Mouse (Mus musculus) heart, adult 2 months (tissue): ENCODE results near the gene Grb14. TPM values are rescaled to one million over a fixed set of nuclear protein-coding genes. Genes with fewer than 3 reads are reported as not detected.
A peak's percentile ranks its signal among the peaks of the same experiment; 100 is the strongest.

Source experiments
- DNase-seq, 2 experiments: peaks; one replicate each; pipeline ENCODE4 v3.0.0; 2021
- H3K27ac ChIP-seq: fragments of 200-600 bp; 2 replicates; pipeline ENCODE4 v1.8.1; 2022
- H3K27me3 ChIP-seq: fragments of 200-500 bp; 2 replicates; pipeline ENCODE4 v1.6.1; 2012; ENCODE audit warnings: mild to moderate bottlenecking, low read length, inconsistent platforms, mixed read lengths; ENCODE audit not compliant: control insufficient read depth, insufficient read depth
- H3K36me3 ChIP-seq: fragments of 200-500 bp; 2 replicates; pipeline ENCODE4 v1.6.1; 2012; ENCODE audit warnings: low read length, inconsistent platforms; ENCODE audit not compliant: control insufficient read depth, insufficient read depth
- H3K4me1 ChIP-seq: fragments of 200-500 bp; 2 replicates; pipeline ENCODE4 v1.6.1; 2011; ENCODE audit warnings: low read length; ENCODE audit not compliant: control insufficient read depth, insufficient read depth
- H3K4me3 ChIP-seq: fragments of 200-600 bp; 2 replicates; pipeline ENCODE4 v1.8.1; 2022
- H3K79me2 ChIP-seq: fragments of 200-500 bp; replicated peaks from 2 replicates; pipeline ENCODE4 v1.6.1; 2012; ENCODE audit warnings: mild to moderate bottlenecking, inconsistent platforms, low read length, moderate library complexity, mixed read lengths; ENCODE audit not compliant: control insufficient read depth, insufficient read depth
- H3K9ac ChIP-seq: fragments of 200-500 bp; 2 replicates; pipeline ENCODE4 v1.6.1; 2012; ENCODE audit warnings: low read depth, mild to moderate bottlenecking, control low read depth, inconsistent platforms, low read length, mixed read lengths
- CTCF ChIP-seq: fragments of 200-600 bp; IDR thresholded peaks from 2 replicates; pipeline ENCODE4 v1.8.1; 2022; ENCODE audit warnings: antibody characterized with exemption, mild to moderate bottlenecking, moderate library complexity
- EP300 ChIP-seq: fragments of 200-500 bp; IDR thresholded peaks from 2 replicates; pipeline ENCODE4 v1.6.1; 2011; ENCODE audit warnings: low read depth, low read length, control low read depth; ENCODE audit not compliant: insufficient read depth
- POLR2A ChIP-seq: fragments of 200-500 bp; IDR thresholded peaks from 2 replicates; pipeline ENCODE4 v1.6.1; 2011; ENCODE audit warnings: mild to moderate bottlenecking, low read depth, low read length, control low read depth; ENCODE audit not compliant: insufficient read depth
- WGBS: fragments of 180-500 bp; shearing (Covaris S2); methylation state at CpG from one replicate; pipeline ENCODE4 v1.1.7; 2018; 5-methylcytosine and 5-hydroxymethylcytosine counted together
- intact Hi-C: fragments of 180-260 bp; cut with DNase I; formaldehyde crosslinking; loops from one replicate; pipeline ENCODE4 v1.15.1; 2025
- polyA plus RNA-seq: library from polyadenylated mRNA; depleted of rRNA; stranded (reverse); fragments of >200 nt; gene quantifications from 2 replicates; pipeline ENCODE4 v1.2.3, GENCODE M21; 2012
- total RNA-seq, 2 experiments: library from RNA; stranded (reverse); gene quantifications; 2 replicates each; pipeline ENCODE4 v1.2.3; 2021

Grb14 gene
- total and polyA plus RNA-seq, 3 experiments: 71.1 to 208 (median 191) TPM

DNA sequence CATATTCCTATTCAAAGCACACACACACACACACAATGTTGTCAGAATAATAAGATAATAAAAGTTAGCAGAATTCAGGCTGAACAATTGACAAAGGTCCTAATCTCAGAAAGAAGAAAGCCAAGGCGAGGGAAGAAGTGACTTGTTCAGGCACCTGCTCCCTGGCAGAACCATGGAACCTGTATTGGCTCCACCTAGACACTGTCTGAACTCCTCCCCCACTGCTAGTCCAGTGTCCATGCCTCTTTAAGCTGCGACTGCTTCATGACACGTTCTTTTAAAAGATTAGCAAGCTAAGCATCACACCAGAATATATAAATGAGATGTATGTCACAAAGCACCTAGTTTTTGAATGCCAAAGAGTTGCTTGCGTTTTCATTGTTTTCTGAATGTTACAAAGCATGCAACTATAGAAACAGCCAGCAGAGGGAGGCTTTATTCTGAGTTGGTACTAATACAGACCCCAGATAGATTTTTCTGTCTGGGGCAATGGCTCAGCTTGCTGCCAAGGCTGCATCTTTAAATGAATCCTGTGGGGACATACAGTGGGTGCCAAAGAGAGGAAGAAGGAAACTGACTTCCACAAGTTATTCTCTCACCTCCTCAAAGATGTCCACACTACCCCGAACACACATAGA is 59.4 kb downstream of the Grb14 start:
- Histone ChIP-seq H3K36me3 (peaks cover 2% of the 10 kb centered on the region), H3K9ac (no peak overlapping the region), H3K4me3 (no peak overlapping the region), H3K27me3 (no peaks in the 10 kb centered on the region), H3K79me2 (peaks cover 1% of the 10 kb centered on the region; the same call in 1 of the 2 replicates), H3K4me1 (peaks cover 2% of the 10 kb centered on the region; the same call in 1 of the 2 replicates), H3K27ac (peak overlapping the region; percentile 43; the same call in 1 of the 2 replicates)
- no peak for DNase-seq
- intact Hi-C loops: loop anchor here (1.0 kb wide), 2 partner anchors 38 to 156 kb away; no protein-coding TSS in a partner anchor
- TF ChIP-seq CTCF (peak; percentile 86), EP300 (no peak)
- WGBS: 17% methylated on average over 5 of the region's 5 CpGs

DNA sequence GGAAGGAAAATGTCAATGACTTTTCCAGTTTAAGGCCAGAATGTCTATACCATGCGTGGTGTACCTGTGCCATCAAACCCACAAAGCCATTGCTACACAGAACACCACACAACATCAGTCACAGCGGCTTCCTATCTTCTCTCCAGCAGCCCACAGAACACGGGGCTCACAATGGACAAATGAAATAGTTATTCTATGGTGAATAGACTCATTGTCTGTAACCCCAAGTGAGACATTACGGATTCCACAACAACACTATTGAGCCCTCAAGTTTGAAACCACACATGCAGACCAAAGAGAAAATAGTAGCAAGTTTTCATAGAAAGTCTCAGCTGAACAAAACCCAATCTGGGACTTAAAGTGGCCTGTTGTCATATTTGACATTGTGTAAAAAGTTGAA is 62.6 kb downstream of the Grb14 start:
- intact Hi-C loops: no loop called here

DNA sequence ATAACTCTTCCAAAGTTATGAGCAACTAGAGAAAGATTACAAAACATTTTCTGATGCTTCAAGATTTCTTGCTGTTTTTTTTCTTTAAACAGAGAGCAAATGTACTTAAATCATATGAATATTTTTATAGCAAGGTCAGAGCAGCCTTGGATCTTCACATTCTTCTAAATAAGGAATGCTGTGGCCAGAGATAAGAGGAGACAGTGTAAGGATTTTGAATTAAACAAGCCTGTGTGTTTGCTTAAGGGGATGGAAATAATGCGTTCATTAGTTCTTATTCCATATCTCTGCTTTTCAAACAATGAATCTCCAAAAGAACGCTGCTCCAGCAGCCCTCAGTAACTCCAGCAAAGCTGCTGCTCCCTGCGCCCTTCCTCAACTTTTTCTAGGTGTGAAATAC is 63.4 kb downstream of the Grb14 start:
- no peak overlapping the region for H3K27ac ChIP-seq
- peaks cover under 1% of the 10 kb centered on the region for H3K36me3 ChIP-seq
- no peak overlapping the region for H3K9ac ChIP-seq
- no peak for TF ChIP-seq CTCF
- TF ChIP-seq POLR2A: no peak
- no peak for TF ChIP-seq EP300
- DNase-seq: no peak
- intact Hi-C loops: no loop called here
- no peaks in the 10 kb centered on the region for H3K27me3 ChIP-seq
- 33% methylated on average over 3 of the region's 3 CpGs for WGBS
- H3K4me1 ChIP-seq: peaks cover 2% of the 10 kb centered on the region; the same call in 1 of the 2 replicates
- H3K79me2 ChIP-seq: no peaks in the 10 kb centered on the region; the same call in 1 of the 2 replicates
- H3K4me3 ChIP-seq: no peak overlapping the region

More for the DNA sequence above, 62.6 kb downstream of the Grb14 start:
- Histone ChIP-seq H3K9ac (no peak overlapping the region), H3K4me1 (peaks cover 2% of the 10 kb centered on the region; the same call in 1 of the 2 replicates), H3K79me2 (no peaks in the 10 kb centered on the region; the same call in 1 of the 2 replicates), H3K4me3 (no peak overlapping the region), H3K27ac (no peak overlapping the region), H3K27me3 (no peaks in the 10 kb centered on the region), H3K36me3 (no peaks in the 10 kb centered on the region; the same call in 1 of the 2 replicates)
- no peak for DNase-seq
- WGBS: 74% methylated on average over 4 of the region's 4 CpGs
- TF ChIP-seq POLR2A (no peak), EP300 (no peak), CTCF (no peak)

DNA sequence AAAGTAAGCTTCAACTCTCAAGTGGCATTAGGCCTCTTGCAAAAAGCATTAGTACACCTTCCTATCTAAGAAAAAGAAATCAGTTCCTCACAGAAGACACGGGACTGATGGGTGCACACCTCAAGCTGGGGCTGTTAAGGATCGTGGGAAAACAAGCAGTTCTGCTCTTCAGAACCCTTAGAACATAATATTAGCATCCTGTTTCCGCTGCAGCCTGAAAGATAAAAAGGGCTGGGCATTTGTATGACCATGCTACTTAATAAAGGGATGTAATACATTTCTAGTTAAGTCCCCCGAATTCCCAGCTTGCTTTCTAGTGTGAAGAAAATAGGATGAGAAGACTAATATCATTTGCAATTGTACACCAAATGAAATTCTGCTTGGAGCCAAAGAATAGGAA is 65.1 kb downstream of the Grb14 start:
- H3K4me1 ChIP-seq: peaks cover 2% of the 10 kb centered on the region; the same call in 1 of the 2 replicates
- H3K9ac ChIP-seq: no peak overlapping the region
- H3K36me3 ChIP-seq: peaks cover 2% of the 10 kb centered on the region
- no peak for DNase-seq
- TF ChIP-seq CTCF (no peak), EP300 (no peak), POLR2A (no peak)
- no peak overlapping the region for H3K27ac ChIP-seq
- H3K27me3 ChIP-seq: no peaks in the 10 kb centered on the region
- intact Hi-C loops: no loop called here
- no peaks in the 10 kb centered on the region; the same call in 1 of the 2 replicates for H3K79me2 ChIP-seq
- 25% methylated on average over 4 of the region's 4 CpGs for WGBS
- no peak overlapping the region for H3K4me3 ChIP-seq

DNA sequence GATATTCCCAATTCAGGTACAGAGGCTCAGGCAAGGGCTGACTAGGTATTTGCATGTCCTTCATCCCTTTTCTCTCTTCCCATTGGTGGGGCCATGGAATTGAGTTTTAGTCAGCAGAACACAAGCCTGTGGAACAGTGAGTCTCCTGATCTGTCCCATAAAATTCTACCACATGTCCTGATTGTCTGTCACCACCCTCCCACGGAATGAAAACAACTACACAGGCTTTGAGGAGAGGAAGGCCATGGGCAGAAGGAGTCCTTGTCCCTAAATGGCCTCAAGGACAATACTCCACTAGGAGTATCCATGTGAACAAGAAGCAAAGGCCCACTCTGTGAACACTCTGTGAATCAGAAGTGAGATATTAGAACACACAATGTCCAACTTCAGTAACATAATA is 69.3 kb downstream of the Grb14 start:
- WGBS: 19% methylated on average over 1 of the region's 1 CpGs
- TF ChIP-seq CTCF: no peak
- no peak for TF ChIP-seq POLR2A
- TF ChIP-seq EP300: no peak
- Histone ChIP-seq H3K4me3 (no peak overlapping the region), H3K4me1 (peaks cover 2% of the 10 kb centered on the region; the same call in 1 of the 2 replicates), H3K27ac (no peak overlapping the region), H3K9ac (no peak overlapping the region), H3K27me3 (no peaks in the 10 kb centered on the region), H3K79me2 (no peaks in the 10 kb centered on the region; the same call in 1 of the 2 replicates), H3K36me3 (peaks cover 2% of the 10 kb centered on the region)
- intact Hi-C loops: no loop called here
- DNase-seq: no peak

DNA sequence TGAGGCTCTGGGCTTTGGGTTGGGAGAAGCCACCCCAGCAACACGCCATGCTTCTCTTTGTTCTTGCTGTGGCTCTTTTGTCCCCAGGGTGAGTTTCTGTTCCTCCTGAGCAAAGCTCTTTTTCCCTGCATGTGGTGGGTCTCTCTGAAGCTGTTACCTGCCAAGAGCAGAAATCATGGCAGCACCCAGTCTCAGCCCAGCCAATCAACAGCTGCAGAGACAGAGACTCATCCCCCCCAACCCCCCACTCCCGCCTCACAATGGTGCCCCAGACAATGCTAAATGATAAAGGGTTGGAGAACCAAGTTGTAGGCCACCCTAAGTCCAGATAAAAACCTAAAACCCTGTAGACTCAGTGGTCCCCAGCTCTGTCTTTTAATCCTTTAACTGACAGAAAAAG is 75.6 kb downstream of the Grb14 start:
- TF ChIP-seq EP300 (no peak), CTCF (no peak), POLR2A (no peak)
- Histone ChIP-seq H3K4me3 (no peak overlapping the region), H3K36me3 (no peaks in the 10 kb centered on the region), H3K27ac (no peak overlapping the region), H3K9ac (no peak overlapping the region), H3K79me2 (no peaks in the 10 kb centered on the region; the same call in 1 of the 2 replicates), H3K27me3 (no peaks in the 10 kb centered on the region), H3K4me1 (no peaks in the 10 kb centered on the region)
- 63% methylated on average over 2 of the region's 2 CpGs for WGBS
- intact Hi-C loops: no loop called here
- no peak for DNase-seq
